Mouse (Mus musculus): ENCODE data around the gene Mpdz.

- TF ChIP-seq POLR2A (IDR thresholded peaks at IDR 0.05; ENCODE audit: control insufficient read depth in 1 of 2, insufficient read depth in 1 of 2, low read depth in 1 of 2, low read length in 2 of 2, poor library complexity in 1 of 2), result no peak
- no peak for TF ChIP-seq CTCF (IDR thresholded peaks at IDR 0.05 in 2 of 3, conservative IDR thresholded peaks at IDR 0.05 in 1 of 3; ENCODE audit: control insufficient read depth in 1 of 3, insufficient read depth in 1 of 3, low read depth in 2 of 3, low read length in 3 of 3, poor library complexity in 1 of 3, severe bottlenecking in 1 of 3)
- TF ChIP-seq POLR2AphosphoS5 (IDR thresholded peaks at IDR 0.05; ENCODE audit: borderline replicate concordance, low read depth, low read length), result no peak
- no peak for TF ChIP-seq MYB (IDR thresholded peaks at IDR 0.05; ENCODE audit: low read depth, low read length)
- TF ChIP-seq ZNF384 (IDR thresholded peaks at IDR 0.05; ENCODE audit: low read depth, low read length), result no peak
- no peak for TF ChIP-seq POLR2AphosphoS2 (IDR thresholded peaks at IDR 0.05; ENCODE audit: low read length)
Observed at GRCm38 (mm10) chr4:81429670-81430069, 12.9 kb downstream of the Mpdz start.

Measured in MEL (cell line).